Mouse (Mus musculus) cortical plate, adult 2 months (tissue): ENCODE measurements around the gene Slc22a18.

ENCODE experiments used
- CTCF ChIP-seq: fragments of 200-500 bp; IDR thresholded peaks from 2 replicates; pipeline ENCODE4 v1.5.1; 2011; ENCODE audit warnings: mild to moderate bottlenecking, control low read depth, low read length; ENCODE audit not compliant: insufficient read depth; ENCODE audit errors: extremely low read depth
- POLR2A ChIP-seq: fragments of 200-500 bp; IDR thresholded peaks from 2 replicates; pipeline ENCODE4 v1.6.1; 2011; ENCODE audit warnings: mild to moderate bottlenecking, low read length, control low read depth; ENCODE audit not compliant: insufficient read depth; ENCODE audit errors: extremely low read depth

DNA sequence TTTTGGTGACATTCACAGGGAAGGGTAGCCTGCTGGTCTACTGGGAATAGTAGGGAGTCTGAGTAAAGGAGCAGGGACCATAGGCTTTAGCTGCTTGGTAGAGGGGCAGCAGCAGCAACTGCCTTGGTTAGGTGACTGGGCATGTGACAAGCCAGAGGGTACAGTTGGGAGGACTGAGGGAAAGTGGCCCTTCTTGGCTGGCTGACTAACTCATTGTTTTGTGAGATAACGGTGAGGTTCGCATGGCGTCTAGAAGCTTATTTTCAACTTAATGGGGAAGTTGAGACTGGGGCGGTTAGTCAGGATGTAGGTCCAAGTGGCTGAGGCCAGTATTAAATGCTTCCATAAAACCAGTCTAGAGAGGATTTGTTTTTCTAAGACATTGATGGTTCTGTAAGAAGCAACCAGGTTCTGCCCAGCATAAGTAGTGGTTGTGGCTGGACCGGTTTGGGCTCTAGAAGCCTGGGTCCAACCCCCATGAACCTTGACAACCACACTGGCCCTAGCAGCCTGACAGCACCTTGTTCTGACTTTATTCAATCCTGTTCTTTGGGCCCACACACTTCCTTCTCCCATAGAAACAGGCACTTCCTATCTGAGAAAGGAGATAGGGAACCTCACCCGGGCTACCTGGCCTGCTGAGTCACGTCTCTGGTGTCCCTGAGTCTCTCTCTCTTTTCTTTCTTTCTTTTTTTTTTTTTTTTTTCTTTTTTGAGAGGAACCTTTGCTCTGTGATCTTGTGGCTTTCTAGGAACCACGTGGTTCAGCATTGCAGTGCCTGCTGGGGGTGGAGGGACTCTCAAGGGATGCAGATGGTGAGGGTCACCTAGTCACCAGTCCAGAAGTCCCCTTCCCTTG is 21.8 kb downstream of the Slc22a18 start:
- TF ChIP-seq CTCF (no peak), POLR2A (no peak)
